Mouse (Mus musculus) cortical plate, adult 2 months (tissue): ENCODE measurements around the gene Ptpn22. TPM values are rescaled to one million over a fixed set of nuclear protein-coding genes. Genes with fewer than 3 reads are reported as not detected.
"Not testable (repeated sequence)": the region's sequence is repeated elsewhere in the genome, so short reads cannot be mapped to it uniquely, and the experiment has no call there.

Experiments used
- H3K27ac ChIP-seq: fragments of 200-500 bp; 2 replicates; pipeline ENCODE4 v1.5.1; 2012; ENCODE audit warnings: low read length, control low read depth, inconsistent platforms; ENCODE audit not compliant: insufficient read depth
- H3K4me1 ChIP-seq: fragments of 200-500 bp; 2 replicates; pipeline ENCODE4 v1.6.1; 2011; ENCODE audit warnings: low read length; ENCODE audit not compliant: control insufficient read depth, insufficient read depth
- H3K4me3 ChIP-seq: fragments of 200-500 bp; 2 replicates; pipeline ENCODE4 v1.5.1; 2011; ENCODE audit warnings: mild to moderate bottlenecking, low read length, control low read depth; ENCODE audit not compliant: insufficient read depth
- CTCF ChIP-seq: fragments of 200-500 bp; IDR thresholded peaks from 2 replicates; pipeline ENCODE4 v1.5.1; 2011; ENCODE audit warnings: mild to moderate bottlenecking, control low read depth, low read length; ENCODE audit not compliant: insufficient read depth; ENCODE audit errors: extremely low read depth
- POLR2A ChIP-seq: fragments of 200-500 bp; IDR thresholded peaks from 2 replicates; pipeline ENCODE4 v1.6.1; 2011; ENCODE audit warnings: mild to moderate bottlenecking, low read length, control low read depth; ENCODE audit not compliant: insufficient read depth; ENCODE audit errors: extremely low read depth
- polyA plus RNA-seq: library from polyadenylated mRNA; depleted of rRNA; stranded (reverse); fragments of >200 nt; gene quantifications from 2 replicates; pipeline ENCODE4 v1.2.3, GENCODE M21; 2012; rRNA removed

Ptpn22 gene
- polyA plus RNA-seq, result 1.3 and 1.4 TPM in 2 replicates

DNA sequence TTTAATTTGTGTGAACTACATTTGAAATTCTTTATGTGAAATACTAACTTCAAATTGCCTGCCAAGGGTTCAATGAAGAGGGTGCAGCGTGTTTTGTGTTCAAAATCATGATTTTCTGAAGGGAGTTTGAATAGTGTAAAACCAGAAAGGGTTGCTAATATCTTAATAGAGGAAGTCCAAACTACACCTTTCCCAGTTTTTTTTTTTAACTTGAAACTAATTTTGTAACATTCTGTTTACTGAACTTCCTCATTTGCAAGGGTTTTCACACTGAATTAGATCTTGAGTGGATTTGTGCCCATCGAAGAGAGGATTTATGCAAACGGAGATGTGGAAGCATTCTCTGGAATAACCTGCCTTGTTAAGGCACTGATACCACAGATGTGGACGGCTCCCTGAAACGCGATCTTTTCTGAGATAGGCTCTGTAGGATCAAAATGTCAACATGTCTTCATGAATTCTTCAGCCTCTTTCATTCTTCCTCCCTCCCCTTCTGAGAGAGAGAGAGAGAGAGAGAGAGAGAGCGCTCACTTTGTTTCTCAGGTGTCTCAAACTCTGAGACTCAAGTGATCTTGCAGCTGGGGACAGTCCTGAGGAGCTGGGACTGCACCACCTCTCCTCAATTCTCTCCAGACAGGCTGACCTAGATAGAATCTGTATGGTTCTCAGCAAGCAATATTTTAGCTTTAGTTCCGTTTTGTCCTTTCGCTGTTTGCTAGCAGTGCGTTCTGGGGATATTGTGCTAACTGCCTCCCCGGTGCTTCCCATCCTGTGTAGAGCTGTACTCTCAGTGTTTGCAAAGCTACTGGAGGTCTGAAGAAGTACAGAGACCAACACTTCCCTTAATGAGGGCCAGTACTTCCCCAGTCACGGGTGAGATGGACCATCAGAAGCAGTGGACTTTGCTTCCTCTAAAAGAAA, at the start of gene Ptpn22:
Gene Ptpn22 (plus strand): TSS at position 915 of the 921 bp plus-strand sequence.
- TF ChIP-seq CTCF, result no peak
- TF ChIP-seq POLR2A, result no peak
- H3K4me3 ChIP-seq, result no peak within 1 kb of the TSS
- H3K27ac ChIP-seq, result no peak within 1 kb of the TSS
- H3K4me1 ChIP-seq, result no peaks in the 10 kb centered on the region; the same call in 1 of the 2 replicates

DNA sequence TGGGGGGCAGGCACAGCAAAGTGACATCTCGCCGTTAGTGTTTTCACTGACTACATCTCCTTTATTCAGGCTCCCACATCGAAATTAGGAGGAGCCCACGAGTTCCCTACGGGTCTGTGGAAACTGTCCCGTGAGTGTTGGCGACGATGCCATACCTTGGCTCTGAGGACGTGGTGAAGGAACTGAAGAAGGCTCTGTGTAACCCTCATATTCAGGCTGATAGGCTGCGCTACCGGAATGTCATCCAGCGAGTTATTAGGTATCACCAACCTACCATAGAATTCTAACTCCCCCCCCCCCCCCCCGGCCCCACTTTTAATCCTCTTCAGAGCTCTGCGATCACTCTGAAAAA, 49.8 kb upstream of the Ptpn22 start:
- Histone ChIP-seq H3K4me3 (peak overlapping the region; percentile 73), H3K27ac (peak overlapping the region; percentile 86)
- no peak for TF ChIP-seq POLR2A
- TF ChIP-seq CTCF, result no peak

DNA sequence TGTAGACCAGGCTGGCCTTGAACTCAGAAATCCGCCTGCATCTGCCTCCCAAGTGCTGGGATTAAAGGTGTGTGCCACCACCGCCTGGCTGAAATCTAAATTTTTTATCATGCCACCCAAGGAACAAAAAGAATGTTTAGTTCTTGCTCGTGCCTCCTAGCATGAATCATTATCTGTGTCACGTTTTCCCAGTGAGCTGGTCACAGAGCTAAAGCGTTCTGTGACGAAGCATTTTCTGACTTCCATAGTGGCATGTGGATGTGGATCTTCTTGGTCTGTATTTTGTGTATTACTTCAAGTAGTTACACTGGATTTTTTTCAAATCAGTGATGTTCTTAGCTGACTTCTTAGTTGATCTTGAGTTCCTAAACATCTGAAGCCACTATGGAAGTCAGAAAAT, 48.6 kb upstream of the Ptpn22 start:
- TF ChIP-seq POLR2A, result no peak
- no peak for TF ChIP-seq CTCF
- no peaks in the 10 kb centered on the region for H3K4me1 ChIP-seq
- H3K4me3 ChIP-seq, result no peak overlapping the region
- no peak overlapping the region for H3K27ac ChIP-seq

More for the DNA sequence above, 49.8 kb upstream of the Ptpn22 start:
- H3K4me1 ChIP-seq, result no peaks in the 10 kb centered on the region

DNA sequence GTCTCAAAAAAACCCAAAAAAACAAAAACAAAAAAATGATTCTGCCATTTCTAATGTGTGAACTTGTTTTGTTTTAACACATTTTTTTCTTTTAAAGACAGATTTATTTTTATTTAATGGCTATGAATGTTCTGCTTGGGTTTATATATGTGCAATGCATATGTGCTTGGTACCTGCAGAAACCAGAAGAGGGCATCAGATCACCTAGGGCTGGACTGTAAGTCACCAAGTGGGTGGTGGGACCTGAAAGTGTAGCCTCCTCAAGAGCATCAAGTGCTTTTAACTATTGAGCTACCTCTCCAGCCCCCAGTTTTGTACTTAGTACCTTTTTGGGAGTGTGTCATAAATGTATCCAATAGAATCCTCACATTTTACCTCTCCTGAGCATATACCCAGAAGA, 32.0 kb upstream of the Ptpn22 start:
- H3K27ac ChIP-seq, result no peak overlapping the region
- TF ChIP-seq CTCF (0 out of 2 replicates have a peak, but pooled peaks have one; percentile 8), POLR2A (no peak)
- H3K4me1 ChIP-seq, result no peaks in the 10 kb centered on the region
- no peak overlapping the region for H3K4me3 ChIP-seq

DNA sequence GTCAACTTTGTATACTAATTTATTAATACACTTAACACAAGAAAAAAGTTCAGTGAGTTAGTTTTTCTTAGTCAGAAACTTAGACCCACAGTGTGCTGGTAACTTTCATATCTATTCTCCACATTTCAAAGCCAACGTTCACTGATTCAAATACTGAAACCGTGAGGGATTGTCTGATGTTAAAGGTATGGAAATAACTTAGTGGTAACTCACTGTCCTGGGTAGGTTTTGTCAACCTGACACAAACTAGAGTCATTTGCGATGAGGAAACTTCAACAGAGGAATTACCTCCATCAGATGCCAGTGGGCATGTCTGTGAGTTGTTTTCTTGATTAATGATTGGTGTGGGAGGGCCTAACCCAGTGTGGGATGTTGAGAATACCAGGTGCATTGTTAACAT, 30.6 kb upstream of the Ptpn22 start:
- H3K4me3 ChIP-seq, result no peak overlapping the region
- TF ChIP-seq CTCF, result no peak
- no peak for TF ChIP-seq POLR2A
- H3K27ac ChIP-seq, result no peak overlapping the region
- no peaks in the 10 kb centered on the region for H3K4me1 ChIP-seq

DNA sequence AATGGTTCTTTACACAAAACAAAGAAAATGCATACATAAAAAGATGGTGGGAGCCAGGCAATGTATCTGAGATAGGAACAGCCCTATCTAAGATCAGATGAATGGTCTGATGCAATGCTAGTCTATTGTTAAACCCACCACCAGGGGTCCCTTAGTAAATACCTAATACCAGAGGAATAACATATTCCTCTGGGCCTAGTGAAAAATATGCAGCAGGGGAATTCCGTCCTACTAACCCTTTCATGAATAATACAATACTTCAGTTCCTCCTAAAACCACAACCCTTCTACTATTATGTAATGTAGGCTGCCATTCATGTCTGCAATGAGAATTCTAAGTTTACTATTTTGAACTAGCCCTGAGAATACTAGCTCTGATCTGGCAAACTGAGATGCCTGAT, 28.9 kb upstream of the Ptpn22 start:
- not testable (repeated sequence) for H3K4me3 ChIP-seq, H3K27ac ChIP-seq, H3K4me1 ChIP-seq

DNA sequence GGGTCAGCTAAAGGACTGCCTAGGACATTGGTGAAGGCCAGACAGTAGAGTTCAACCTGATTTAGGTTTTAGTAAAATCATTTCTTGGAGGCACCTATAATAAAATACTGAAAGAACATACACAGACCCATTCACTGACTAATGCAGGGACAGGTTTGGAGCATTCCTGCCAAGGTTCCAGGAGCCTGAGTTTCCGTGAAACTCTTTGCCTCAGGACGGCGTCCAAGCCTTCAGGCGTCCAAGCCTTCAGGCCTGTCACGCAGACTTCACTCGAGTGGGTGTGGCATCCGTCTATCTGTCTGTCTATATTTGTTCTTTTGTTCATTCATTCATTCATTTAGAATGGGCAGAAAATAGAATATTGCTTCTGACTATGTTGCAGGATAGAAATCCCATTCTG, 28.4 kb upstream of the Ptpn22 start:
- no peak overlapping the region for H3K27ac ChIP-seq
- TF ChIP-seq POLR2A (no peak), CTCF (no peak)
- no peak overlapping the region for H3K4me3 ChIP-seq
- no peaks in the 10 kb centered on the region for H3K4me1 ChIP-seq

DNA sequence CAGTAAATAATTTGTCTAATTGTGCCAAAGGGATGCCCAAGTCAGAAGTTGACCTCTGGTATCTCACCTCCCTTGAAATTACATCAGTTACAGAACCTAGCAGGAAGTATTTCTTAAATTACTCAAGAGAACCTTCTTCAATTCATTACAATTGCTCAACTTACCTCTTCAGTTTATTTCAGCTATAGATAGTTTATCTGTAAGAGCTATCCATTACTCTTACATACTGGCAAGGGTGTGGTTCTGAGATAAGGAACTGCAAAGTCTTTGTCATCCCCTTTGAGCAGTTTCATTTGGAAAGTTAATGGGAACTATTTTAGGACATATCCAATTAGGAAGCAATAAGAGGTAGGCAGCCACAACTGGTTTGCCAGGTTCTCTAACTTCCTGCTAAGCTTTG, 27.2 kb upstream of the Ptpn22 start, which contains the start of gene Bcl2l15:
Gene Bcl2l15 (plus strand): TSS at position 176 of the 400 bp plus-strand sequence.
- no peak for TF ChIP-seq POLR2A
- no peak for TF ChIP-seq CTCF
- H3K4me1 ChIP-seq, result no peaks in the 10 kb centered on the region
- H3K27ac ChIP-seq, result no peak within 1 kb of the TSS
- no peak within 1 kb of the TSS for H3K4me3 ChIP-seq

DNA sequence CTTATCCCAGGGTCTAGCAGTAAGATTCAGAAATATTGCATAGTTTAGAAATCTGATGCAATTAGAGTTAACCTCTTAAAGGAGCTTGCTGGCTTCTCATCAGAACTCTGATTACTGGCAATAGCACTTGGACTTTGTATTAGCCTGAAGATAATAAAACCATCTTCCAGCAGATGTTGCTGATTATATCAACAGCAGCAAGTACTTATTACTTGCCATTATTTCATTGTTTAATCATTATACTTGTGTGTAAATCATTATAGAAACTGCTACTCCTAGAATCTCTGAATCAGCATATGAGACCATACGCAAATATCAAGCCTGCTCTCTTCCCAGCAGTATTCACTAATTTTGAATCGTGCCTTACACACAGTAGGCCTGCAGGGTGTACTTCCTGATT, 25.6 kb upstream of the Ptpn22 start:
- TF ChIP-seq CTCF (no peak), POLR2A (no peak)
- Histone ChIP-seq H3K27ac (no peak overlapping the region), H3K4me3 (no peak overlapping the region), H3K4me1 (no peaks in the 10 kb centered on the region)

DNA sequence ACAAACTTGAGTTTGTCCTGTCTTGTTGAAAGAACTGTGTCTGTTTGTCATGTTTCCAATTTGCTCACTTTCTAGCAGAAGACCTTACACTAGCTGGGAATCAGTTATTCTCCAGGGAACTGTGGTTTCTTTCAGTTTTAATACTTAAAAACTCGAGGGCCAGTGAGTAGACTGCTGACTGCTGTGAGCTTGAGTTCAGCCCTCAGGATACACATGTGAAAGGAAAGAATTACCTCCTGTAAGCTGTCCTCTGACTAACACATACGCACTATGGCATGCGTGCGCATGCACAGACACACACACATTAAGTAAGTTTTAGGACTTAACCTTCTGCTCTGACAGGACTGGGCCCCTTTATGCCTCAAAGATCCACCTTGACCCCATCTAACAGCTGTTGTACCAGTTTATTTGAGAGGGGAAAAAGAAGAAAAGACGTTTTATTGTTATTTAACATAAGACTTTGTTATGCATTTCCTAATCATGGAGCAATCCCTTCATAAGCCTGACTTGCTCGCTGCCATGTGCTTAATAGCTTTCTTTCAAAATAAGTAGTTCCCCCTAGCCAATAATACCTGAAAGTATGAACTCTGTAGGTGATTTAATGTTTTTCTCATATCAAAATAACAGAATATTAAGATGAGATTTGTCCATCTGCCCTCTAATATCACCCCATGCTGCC, 24.2 kb upstream of the Ptpn22 start:
- Histone ChIP-seq H3K4me1 (no peaks in the 10 kb centered on the region), H3K4me3 (no peak overlapping the region), H3K27ac (no peak overlapping the region)
- TF ChIP-seq POLR2A (no peak), CTCF (no peak)
